Mouse (Mus musculus) cortical plate, adult 2 months (tissue): ENCODE data around the gene Sars2.

Source experiments
- CTCF ChIP-seq: fragments of 200-500 bp; IDR thresholded peaks from 2 replicates; pipeline ENCODE4 v1.5.1; 2011; ENCODE audit warnings: mild to moderate bottlenecking, control low read depth, low read length; ENCODE audit not compliant: insufficient read depth; ENCODE audit errors: extremely low read depth
- POLR2A ChIP-seq: fragments of 200-500 bp; IDR thresholded peaks from 2 replicates; pipeline ENCODE4 v1.6.1; 2011; ENCODE audit warnings: mild to moderate bottlenecking, low read length, control low read depth; ENCODE audit not compliant: insufficient read depth; ENCODE audit errors: extremely low read depth

GRCm38 (mm10) chr7:28719650-28720049 lies 22.1 kb upstream of the Sars2 start:
- TF ChIP-seq POLR2A (no peak), CTCF (no peak)
